Mouse (Mus musculus) bone marrow, adult 2 months (tissue): ENCODE measurements around the gene Dcdc2c.

Source experiments
- CTCF ChIP-seq: fragments of 200-500 bp; IDR thresholded peaks from 2 replicates; pipeline ENCODE4 v1.5.1; 2011; ENCODE audit warnings: low read length, control low read depth; ENCODE audit not compliant: control insufficient read depth, insufficient read depth
- POLR2A ChIP-seq: fragments of 200-500 bp; IDR thresholded peaks from 2 replicates; pipeline ENCODE4 v1.6.1; 2011; ENCODE audit warnings: low read depth, mild to moderate bottlenecking, control low read depth, low read length, borderline replicate concordance; ENCODE audit not compliant: control insufficient read depth

- TF ChIP-seq POLR2A (no peak), CTCF (no peak)
Measured at GRCm38 (mm10) chr12:28436536-28436935, 115.7 kb downstream of the Dcdc2c start.
